In genomic region chr11:72987807-72988206, GRCm38 (mm10) we compare ENCODE assay signal across 25 mouse cellular contexts. TPM values are rescaled to one million over a fixed set of nuclear protein-coding genes. Genes with fewer than 3 reads are reported as not detected.
DNase-seq lines count a peak whose midpoint lies in the region; ATAC-seq and TF ChIP-seq lines count a peak whose summit lies in the region.
"Had no signal": no experiment of that assay in that cellular context is flagged by ENCODE, and none has a peak within 500 bp of the region (broad histone marks: within the 10 kb centered on the region; RNA-seq: fewer than 3 reads in every experiment).

No protein-coding gene starts in this region.

- H3K79me2 ChIP-seq in MEL (ENCODE audit: control insufficient read depth, insufficient read depth, low read length, poor library complexity), result no peaks in the 10 kb centered on the region

- peaks cover 0 to 26% of the 10 kb centered on the region in 2 experiments; a peak in 2 of 4 replicates for H3K36me3 ChIP-seq in MEL (ENCODE audit: control insufficient read depth in 1 of 2, insufficient read depth in 2 of 2, low read length in 2 of 2)
- H3K36me3 ChIP-seq: embryonic facial prominence, embryonic 13.5 days; embryonic facial prominence, embryonic 15.5 days; forebrain, embryonic 10.5 days; forebrain, embryonic 12.5 days had no signal

- no peak for TF ChIP-seq RAD21 in MEL (IDR thresholded peaks at IDR 0.05; ENCODE audit: low read depth, low read length)

- no peaks in the 10 kb centered on the region for H3K9me3 ChIP-seq in MEL (replicated peaks; ENCODE audit: insufficient read depth, low read length)
- H3K9me3 ChIP-seq: embryonic facial prominence, embryonic 13.5 days; embryonic facial prominence, embryonic 15.5 days; forebrain, embryonic 10.5 days; forebrain, embryonic 12.5 days had no signal

- no peaks in the 10 kb centered on the region for H3K27me3 ChIP-seq in MEL (ENCODE audit: control insufficient read depth in 1 of 2, insufficient read depth in 2 of 2, low read length in 2 of 2)
- H3K27me3 ChIP-seq: embryonic facial prominence, embryonic 13.5 days; embryonic facial prominence, embryonic 15.5 days; forebrain, embryonic 12.5 days; Patski had no signal

- TF ChIP-seq CTCF in gastrocnemius, adult 2 months (IDR thresholded peaks at IDR 0.05), result no peak
- TF ChIP-seq CTCF in MEL (IDR thresholded peaks at IDR 0.05 in 2 of 3, conservative IDR thresholded peaks at IDR 0.05 in 1 of 3; ENCODE audit: control insufficient read depth in 1 of 3, insufficient read depth in 1 of 3, low read depth in 2 of 3, low read length in 3 of 3, poor library complexity in 1 of 3, severe bottlenecking in 1 of 3), result no peak

- peak overlapping the region; percentile 43; the same call in 1 of the 2 replicates for H3K27ac ChIP-seq in gastrocnemius, adult 2 months
- peak overlapping the region; percentile 47 for H3K27ac ChIP-seq in MEL (ENCODE audit: control insufficient read depth, low read depth, low read length)
- H3K27ac ChIP-seq: embryonic facial prominence, embryonic 13.5 days; embryonic facial prominence, embryonic 15.5 days; forebrain, embryonic 10.5 days; forebrain, embryonic 12.5 days had no signal

- H3K4me1 ChIP-seq in MEL (ENCODE audit: control insufficient read depth in 1 of 2, insufficient read depth in 2 of 2, low read length in 2 of 2), result peaks cover 18 to 31% of the 10 kb centered on the region in 2 experiments
- H3K4me1 ChIP-seq: embryonic facial prominence, embryonic 13.5 days; embryonic facial prominence, embryonic 15.5 days; forebrain, embryonic 12.5 days had no signal

- no peak overlapping the region for H3K9ac ChIP-seq in MEL (ENCODE audit: control insufficient read depth, low read depth, low read length, poor library complexity, severe bottlenecking)
- H3K9ac ChIP-seq: embryonic facial prominence, embryonic 13.5 days; embryonic facial prominence, embryonic 15.5 days; forebrain, embryonic 12.5 days had no signal

- H3K4me3 ChIP-seq in gastrocnemius, adult 2 months, result no peak overlapping the region
- no peak overlapping the region for H3K4me3 ChIP-seq in MEL (ENCODE audit: control insufficient read depth in 1 of 2, insufficient read depth in 1 of 2, low read depth in 2 of 2, low read length in 2 of 2)
- H3K4me3 ChIP-seq: embryonic facial prominence, embryonic 13.5 days; embryonic facial prominence, embryonic 15.5 days; erythroblast, embryonic 14.5 days; forebrain, embryonic 10.5 days; forebrain, embryonic 12.5 days had no signal

- ATAC-seq in megakaryocyte, adult 5-6 weeks (ENCODE audit: poor library complexity, severe bottlenecking), result peak; percentile 20
- ATAC-seq: activated CD4-positive, CD25-positive, alpha-beta regulatory T cell, adult 4 months; forebrain, embryonic 14.5 days; forebrain, embryonic 16.5 days; Patski had no signal

- no peak for DNase-seq in gastrocnemius, adult 2 months
- no peak for DNase-seq in gastrocnemius, postnatal 10 days
- DNase-seq in MEL (ENCODE audit: low read depth, low spot score), result peak; percentile 79
- DNase-seq in kidney, postnatal 25 days, result no peak
- no peak for DNase-seq in spleen, postnatal 14 days (ENCODE audit: low spot score in 2 of 2)
- no peak for DNase-seq in left cerebral cortex, adult 11 months (ENCODE audit: low spot score)
- DNase-seq: adrenal gland, adult 8-10 months; adrenal gland, postnatal 14 days; cerebellum, adult 11 months; cerebellum, adult 18-20 months; cerebellum, adult 8-10 months; cerebellum, adult 9-11 months; cerebellum, postnatal 14 days; cerebellum, postnatal 36 days; embryo, embryonic 11 days had no signal

- TF ChIP-seq EP300 in MEL (IDR thresholded peaks at IDR 0.05; ENCODE audit: low read depth in 1 of 2, low read length in 2 of 2), result peak; percentile 77 to 86

- no peak for TF ChIP-seq POLR2A in MEL (IDR thresholded peaks at IDR 0.05; ENCODE audit: control insufficient read depth in 1 of 2, insufficient read depth in 1 of 2, low read depth in 1 of 2, low read length in 2 of 2, poor library complexity in 1 of 2)

- intact Hi-C loops in gastrocnemius, adult 2 months (cut with DNase I), result no loop called here

TF ChIP-seq in MEL, 35 proteins besides CTCF, POLR2A, EP300 and RAD21 (continues in another document):
- TF ChIP-seq TBP (IDR thresholded peaks at IDR 0.05; ENCODE audit: low read depth, low read length), result no peak
- TF ChIP-seq TCF12 (IDR thresholded peaks at IDR 0.05; ENCODE audit: low read depth, low read length), result peak; percentile 66
- no peak for TF ChIP-seq POLR2AphosphoS2 (IDR thresholded peaks at IDR 0.05; ENCODE audit: low read length)
- TF ChIP-seq ETS1 (IDR thresholded peaks at IDR 0.05; ENCODE audit: low read depth, low read length), result peak; percentile 97
- no peak for TF ChIP-seq ZKSCAN1 (IDR thresholded peaks at IDR 0.05; ENCODE audit: low read depth, low read length)
- TF ChIP-seq POLR2AphosphoS5 (IDR thresholded peaks at IDR 0.05; ENCODE audit: borderline replicate concordance, low read depth, low read length), result no peak
- no peak for TF ChIP-seq CHD1 (IDR thresholded peaks at IDR 0.05; ENCODE audit: low read depth, low read length)
- TF ChIP-seq KAT2A (conservative IDR thresholded peaks at IDR 0.05; ENCODE audit: low read depth, low read length), result no peak
- TF ChIP-seq MAX (IDR thresholded peaks at IDR 0.05; ENCODE audit: low read length), result peak; percentile 58
- TF ChIP-seq TAL1 (IDR thresholded peaks at IDR 0.05; ENCODE audit: low read length), result no peak
- TF ChIP-seq GABPA (IDR thresholded peaks at IDR 0.05; ENCODE audit: low read depth, low read length), result no peak
- TF ChIP-seq MYC (IDR thresholded peaks at IDR 0.05; ENCODE audit: low read depth, low read length), result 0 out of 2 replicates have a peak, but pooled peaks have one; percentile 53
- TF ChIP-seq RCOR1 (IDR thresholded peaks at IDR 0.05; ENCODE audit: low read depth, low read length), result peak; percentile 85
- TF ChIP-seq JUND (IDR thresholded peaks at IDR 0.05; ENCODE audit: low read depth, low read length), result 0 out of 2 replicates have a peak, but pooled peaks have one; percentile 17
- no peak for TF ChIP-seq E2F4 (IDR thresholded peaks at IDR 0.05; ENCODE audit: borderline replicate concordance, low read depth, low read length)
- TF ChIP-seq SMC3 (IDR thresholded peaks at IDR 0.05; ENCODE audit: low read depth, low read length), result peak; percentile 17
- no peak for TF ChIP-seq MEF2A (IDR thresholded peaks at IDR 0.05; ENCODE audit: extremely low read depth, insufficient replicate concordance, low read depth, low read length, poor library complexity, severe bottlenecking)
- TF ChIP-seq MYB (IDR thresholded peaks at IDR 0.05; ENCODE audit: low read depth, low read length), result no peak
- TF ChIP-seq MAZ (IDR thresholded peaks at IDR 0.05; ENCODE audit: low read depth, low read length), result peak; percentile 81
- peak; percentile 92 for TF ChIP-seq BHLHE40 (IDR thresholded peaks at IDR 0.05; ENCODE audit: borderline replicate concordance, low read depth, low read length)
- no peak for TF ChIP-seq UBTF (IDR thresholded peaks at IDR 0.05; ENCODE audit: borderline replicate concordance, insufficient read depth, low read depth, low read length)
- no peak for TF ChIP-seq USF2 (IDR thresholded peaks at IDR 0.05; ENCODE audit: borderline replicate concordance in 1 of 2, insufficient read depth in 1 of 2, low read depth in 1 of 2, low read length in 2 of 2)
- peak; percentile 55; the same call in 1 of the 2 replicates for TF ChIP-seq ELF1 (IDR thresholded peaks at IDR 0.05; ENCODE audit: low read depth, low read length)
- peak; percentile 53 for TF ChIP-seq HCFC1 (IDR thresholded peaks at IDR 0.05; ENCODE audit: low read depth, low read length)
- TF ChIP-seq ZNF384 (IDR thresholded peaks at IDR 0.05; ENCODE audit: low read depth, low read length), result no peak
- no peak for TF ChIP-seq NELFE (IDR thresholded peaks at IDR 0.05; ENCODE audit: low read depth, low read length)
- no peak; the same call in 1 of the 2 replicates for TF ChIP-seq CHD2 (IDR thresholded peaks at IDR 0.05; ENCODE audit: low read length)
- peak; percentile 27; the same call in 1 of the 2 replicates for TF ChIP-seq MAFK (IDR thresholded peaks at IDR 0.05; ENCODE audit: borderline replicate concordance, low read depth, low read length)
- TF ChIP-seq MXI1 (IDR thresholded peaks at IDR 0.05; ENCODE audit: low read depth, low read length), result peak; percentile 77

RNA-seq across cellular contexts. Expression of gene P2rx1, which starts 11.1 kb away (rescaled TPM):
- total RNA-seq in gastrocnemius, adult 2 months (2021), result under 1 TPM; 0.15 to 0.56 TPM
- 1 to 10 TPM in 1 of 2 experiments, under 1 TPM in 1; 0.85 to 1.2 TPM for total RNA-seq in gastrocnemius, postnatal 10 days (2021)
- 3.0 and 3.1 TPM in 2 replicates for total RNA-seq in MEL (2012; rRNA removed)
- polyA plus RNA-seq in MEL (2012; ENCODE audit: insufficient read depth in 1 of 2, insufficient read length in 2 of 2, low read depth in 1 of 2, low replicate concordance in 2 of 2, missing spikeins in 1 of 2), result 1 to 10 TPM in 1 of 2 experiments, not detected in 1; 8.1 TPM
- total RNA-seq in megakaryocyte, adult 5-6 weeks (2015), result 15.8 and 16.4 TPM in 2 replicates
- total RNA-seq in megakaryocyte, adult 5-6 weeks (2017), result 9.8 and 10.4 TPM in 2 replicates
- polyA plus RNA-seq: Patski had no signal

RNA-seq across cellular contexts. Expression of gene Atp2a3, which starts 26.8 kb away (rescaled TPM):
- 1 to 10 TPM; 5.1 to 6.2 TPM for total RNA-seq in gastrocnemius, adult 2 months (2021)
- total RNA-seq in gastrocnemius, postnatal 10 days (2021), result 10 to 100 TPM; 22.4 to 25.0 TPM
- 10.7 and 16.4 TPM in 2 replicates for total RNA-seq in MEL (2012; rRNA removed)
- polyA plus RNA-seq in MEL (2012; ENCODE audit: insufficient read depth in 1 of 2, insufficient read length in 2 of 2, low read depth in 1 of 2, low replicate concordance in 2 of 2, missing spikeins in 1 of 2), result 10 to 100 TPM in 1 of 2 experiments, not detected in 1; 49.9 TPM
- 83.5 and 92.8 TPM in 2 replicates for total RNA-seq in megakaryocyte, adult 5-6 weeks (2015)
- 79.8 and 123 TPM in 2 replicates for total RNA-seq in megakaryocyte, adult 5-6 weeks (2017)

RNA-seq across cellular contexts. Expression of gene Camkk1, which starts 31.0 kb away (rescaled TPM):
- under 1 TPM; 0.43 to 0.89 TPM for total RNA-seq in gastrocnemius, adult 2 months (2021)
- 1 to 10 TPM; 1.7 to 2.2 TPM for total RNA-seq in gastrocnemius, postnatal 10 days (2021)
- 5.3 and 5.8 TPM in 2 replicates for total RNA-seq in MEL (2012; rRNA removed)
- polyA plus RNA-seq in MEL (2012; ENCODE audit: insufficient read depth in 1 of 2, insufficient read length in 2 of 2, low read depth in 1 of 2, low replicate concordance in 2 of 2, missing spikeins in 1 of 2), result 1 to 10 TPM in 1 of 2 experiments, not detected in 1; 6.6 TPM
- total RNA-seq in megakaryocyte, adult 5-6 weeks (2015), result 0.23 and 0.51 TPM in 2 replicates
- total RNA-seq in megakaryocyte, adult 5-6 weeks (2017), result 0.94 and 1.2 TPM in 2 replicates

RNA-seq across cellular contexts. Expression of gene Ncbp3, which starts 59.8 kb away (rescaled TPM):
- total RNA-seq in gastrocnemius, adult 2 months (2021), result 1 to 10 TPM; 3.2 to 3.9 TPM
- 1 to 10 TPM; 4.6 to 6.6 TPM for total RNA-seq in gastrocnemius, postnatal 10 days (2021)
- total RNA-seq in MEL (2012; rRNA removed), result 9.3 and 9.6 TPM in 2 replicates
- polyA plus RNA-seq in MEL (2012; ENCODE audit: insufficient read depth in 1 of 2, insufficient read length in 2 of 2, low read depth in 1 of 2, low replicate concordance in 2 of 2, missing spikeins in 1 of 2), result 1 to 10 TPM in 1 of 2 experiments, not detected in 1; 8.4 TPM
- 8.1 and 8.9 TPM in 2 replicates for total RNA-seq in megakaryocyte, adult 5-6 weeks (2015)
- total RNA-seq in megakaryocyte, adult 5-6 weeks (2017), result 11.4 and 12.3 TPM in 2 replicates
